Mouse (Mus musculus) liver, embryonic 12.5 days (tissue): Measurements from ENCODE around the gene Ociad1. TPM values are rescaled to one million over a fixed set of nuclear protein-coding genes. Genes with fewer than 3 reads are reported as not detected.

Experiments used
- ATAC-seq: fragments of 200-750 bp; cut with Nextera tagmentation; 2 replicates; pipeline ENCODE4 v1.8.0; 2017; ENCODE audit warnings: moderate number of reproducible peaks, mild to moderate bottlenecking, moderate library complexity
- H3K27ac ChIP-seq: fragments of 300-500 bp; sonication (generic); 2 replicates; pipeline ENCODE4 v1.5.1; 2016; ENCODE audit warnings: mild to moderate bottlenecking
- H3K27me3 ChIP-seq: fragments of 300-500 bp; sonication (generic); replicated peaks from 2 replicates; pipeline ENCODE4 v1.6.1; 2016; ENCODE audit warnings: mild to moderate bottlenecking, moderate library complexity
- H3K36me3 ChIP-seq: fragments of 300-500 bp; sonication (generic); 2 replicates; pipeline ENCODE4 v1.6.1; 2016; ENCODE audit warnings: mild to moderate bottlenecking, moderate library complexity
- H3K4me1 ChIP-seq: fragments of 300-500 bp; sonication (generic); 2 replicates; pipeline ENCODE4 v1.6.1; 2016
- H3K4me2 ChIP-seq: fragments of 300-500 bp; sonication (generic); 2 replicates; pipeline ENCODE4 v1.6.1; 2016; ENCODE audit warnings: mild to moderate bottlenecking, moderate library complexity
- H3K4me3 ChIP-seq: fragments of 300-500 bp; sonication (generic); 2 replicates; pipeline ENCODE4 v1.5.1; 2016; ENCODE audit warnings: mild to moderate bottlenecking, moderate library complexity
- H3K9ac ChIP-seq: fragments of 300-500 bp; sonication (generic); 2 replicates; pipeline ENCODE4 v1.6.1; 2016; ENCODE audit warnings: mild to moderate bottlenecking, moderate library complexity
- H3K9me3 ChIP-seq: fragments of 300-500 bp; sonication (generic); replicated peaks from 2 replicates; pipeline ENCODE4 v1.6.1; 2016; ENCODE audit warnings: mild to moderate bottlenecking, moderate library complexity
- WGBS: fragments of 180-500 bp; shearing (Covaris S2); methylation state at CpG from one replicate; pipeline ENCODE4 v1.1.7; 2016; ENCODE audit not compliant: insufficient replicate concordance; 5-methylcytosine and 5-hydroxymethylcytosine counted together
- polyA plus RNA-seq: library from polyadenylated mRNA; unstranded; fragments of >200 nt; fragmentation: Nextera tagmentation; extraction: Ambion mirVana; gene quantifications from 2 replicates; pipeline ENCODE4 v1.2.1, GENCODE M21; 2016

Gene Ociad1
- polyA plus RNA-seq, 1 experiment from 2014 or later = 159 TPM

DNA sequence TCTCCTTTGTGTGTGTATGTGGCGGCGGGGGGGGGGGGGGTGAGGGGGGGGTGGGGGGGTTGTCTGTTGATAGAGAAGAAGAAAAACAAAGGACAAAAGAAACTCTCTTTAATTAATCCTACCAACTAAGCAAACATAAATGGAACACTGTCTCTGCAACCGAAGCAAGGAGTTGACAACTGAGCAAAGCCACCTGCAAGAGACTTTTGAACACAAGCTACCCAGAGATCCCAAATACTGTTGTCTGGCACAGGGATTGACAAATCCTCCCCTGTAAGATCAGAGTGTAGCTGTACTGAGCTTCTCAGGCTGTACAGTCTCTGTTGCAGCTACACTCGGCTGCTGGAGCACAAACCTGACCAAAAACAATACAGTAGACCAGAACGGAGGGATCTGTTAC, 28.5 kb upstream of the Ociad1 start:
- Histone ChIP-seq H3K9me3 (no peaks in the 10 kb centered on the region), H3K27ac (no peak overlapping the region), H3K4me2 (no peak overlapping the region), H3K36me3 (no peaks in the 10 kb centered on the region), H3K27me3 (no peaks in the 10 kb centered on the region), H3K9ac (no peak overlapping the region), H3K4me1 (no peaks in the 10 kb centered on the region), H3K4me3 (no peak overlapping the region)
- 73% methylated on average over 3 of the region's 5 CpGs for WGBS
- no peak for ATAC-seq

DNA sequence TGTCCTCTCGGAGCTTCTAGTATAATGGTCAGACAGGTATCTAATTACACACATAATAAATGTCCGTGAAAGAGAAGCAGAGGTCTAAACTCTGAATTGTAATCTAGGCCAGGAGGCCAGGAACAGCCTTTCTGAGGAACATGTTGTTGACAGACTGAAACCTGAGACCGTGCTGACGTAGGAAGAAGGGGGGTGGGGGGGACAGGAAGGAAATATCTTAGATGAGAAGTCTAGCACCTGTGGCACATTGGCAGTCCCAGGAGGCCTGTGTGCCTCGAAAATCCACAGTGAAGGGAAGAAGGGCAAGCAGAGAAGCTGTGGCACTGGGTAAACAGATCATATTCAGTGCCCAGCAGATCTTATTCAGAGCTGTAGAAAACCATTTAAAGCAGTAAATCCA, 27.1 kb upstream of the Ociad1 start:
- Histone ChIP-seq H3K27ac (no peak overlapping the region), H3K4me2 (no peak overlapping the region), H3K9ac (no peak overlapping the region), H3K9me3 (no peaks in the 10 kb centered on the region), H3K36me3 (no peaks in the 10 kb centered on the region), H3K27me3 (no peaks in the 10 kb centered on the region), H3K4me1 (no peaks in the 10 kb centered on the region), H3K4me3 (no peak overlapping the region)
- WGBS = 59% methylated on average over 5 of the region's 5 CpGs
- ATAC-seq = no peak

DNA sequence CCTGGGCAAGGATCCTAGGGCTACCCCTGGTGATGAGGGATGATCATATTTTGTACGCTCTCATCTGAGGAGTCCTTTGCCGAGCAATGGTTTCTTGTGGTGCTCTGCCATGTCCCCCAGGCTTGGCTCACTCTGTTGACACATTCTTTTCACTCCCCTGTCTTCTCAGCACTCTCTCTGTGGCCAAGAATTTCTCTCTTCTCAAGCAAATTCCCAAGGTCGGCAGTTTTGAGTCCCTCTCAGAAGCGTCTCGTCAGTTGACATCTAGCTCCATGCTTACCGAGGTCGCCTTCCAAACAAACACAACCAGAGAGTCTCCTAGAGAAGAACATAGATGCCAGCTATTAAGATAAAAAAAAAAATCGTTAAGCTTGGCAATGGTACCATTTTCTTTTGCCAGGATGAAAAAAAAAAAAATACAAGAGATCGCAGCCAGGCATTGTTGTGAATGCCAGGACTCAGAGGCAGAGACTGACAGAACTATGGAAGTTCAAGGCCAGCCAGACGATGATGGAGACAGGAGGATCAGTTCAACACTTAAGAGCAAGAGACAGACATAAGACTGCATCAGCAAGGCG, 23.9 kb upstream of the Ociad1 start:
- WGBS = 75% methylated on average over 11 of the region's 11 CpGs
- Histone ChIP-seq H3K27me3 (0 out of 2 replicates have a peak, but pooled peaks cover 6% of the 10 kb centered on the region), H3K36me3 (no peaks in the 10 kb centered on the region), H3K9ac (no peak overlapping the region), H3K9me3 (no peaks in the 10 kb centered on the region), H3K4me3 (no peak overlapping the region), H3K4me1 (no peaks in the 10 kb centered on the region), H3K4me2 (no peak overlapping the region), H3K27ac (no peak overlapping the region)
- no peak for ATAC-seq

DNA sequence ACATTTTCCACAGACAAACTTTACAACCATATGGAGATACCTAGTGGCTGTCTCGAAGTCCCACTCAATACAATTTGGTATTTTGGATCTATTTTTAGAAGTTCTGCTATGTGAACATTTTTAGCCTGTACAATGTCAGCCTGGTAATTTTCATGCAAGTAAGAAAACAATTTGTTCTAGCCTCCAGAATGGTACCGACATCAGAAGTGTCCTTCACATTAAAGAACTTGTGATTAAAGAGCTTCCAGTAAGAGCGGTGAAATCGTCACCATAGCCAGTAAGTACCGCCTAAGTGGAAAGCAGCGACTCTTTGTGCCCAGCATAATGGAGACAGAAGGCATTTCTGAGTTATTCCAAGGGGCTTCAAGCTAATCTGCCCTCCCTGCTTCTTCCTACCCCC, 22.0 kb upstream of the Ociad1 start:
- H3K4me3 ChIP-seq = no peak overlapping the region
- WGBS = 74% methylated on average over 6 of the region's 6 CpGs
- no peak for ATAC-seq
- no peak overlapping the region for H3K27ac ChIP-seq
- H3K4me1 ChIP-seq = no peaks in the 10 kb centered on the region
- H3K27me3 ChIP-seq = peaks cover 13% of the 10 kb centered on the region
- no peaks in the 10 kb centered on the region for H3K9me3 ChIP-seq
- no peaks in the 10 kb centered on the region for H3K36me3 ChIP-seq
- no peak overlapping the region for H3K9ac ChIP-seq
- no peak overlapping the region for H3K4me2 ChIP-seq

DNA sequence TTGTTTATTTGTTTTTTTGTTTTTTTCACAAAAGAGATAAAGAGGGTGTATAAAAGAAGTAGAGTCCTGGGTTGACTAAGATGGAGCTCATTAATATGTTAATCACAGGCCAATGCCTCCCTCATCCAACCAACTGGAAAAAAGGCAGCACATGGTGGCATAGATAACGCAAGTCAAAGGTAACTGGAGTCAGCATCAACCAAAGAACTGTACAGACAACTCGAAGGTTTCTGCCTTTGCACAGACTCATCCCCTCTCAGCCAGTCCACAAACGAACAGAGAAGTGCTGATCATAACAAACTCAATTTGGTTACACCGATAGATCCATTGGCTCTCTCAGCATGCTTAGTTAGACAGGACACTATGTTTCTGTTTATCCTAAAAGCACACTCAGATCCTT, 19.4 kb upstream of the Ociad1 start:
- no peak for ATAC-seq
- H3K9me3 ChIP-seq = no peaks in the 10 kb centered on the region
- no peak overlapping the region for H3K4me3 ChIP-seq
- H3K27ac ChIP-seq = no peak overlapping the region
- H3K36me3 ChIP-seq = no peaks in the 10 kb centered on the region
- no peaks in the 10 kb centered on the region for H3K4me1 ChIP-seq
- WGBS = 65% methylated on average over 4 of the region's 4 CpGs
- no peak overlapping the region for H3K4me2 ChIP-seq
- peaks cover 16% of the 10 kb centered on the region for H3K27me3 ChIP-seq
- H3K9ac ChIP-seq = no peak overlapping the region

DNA sequence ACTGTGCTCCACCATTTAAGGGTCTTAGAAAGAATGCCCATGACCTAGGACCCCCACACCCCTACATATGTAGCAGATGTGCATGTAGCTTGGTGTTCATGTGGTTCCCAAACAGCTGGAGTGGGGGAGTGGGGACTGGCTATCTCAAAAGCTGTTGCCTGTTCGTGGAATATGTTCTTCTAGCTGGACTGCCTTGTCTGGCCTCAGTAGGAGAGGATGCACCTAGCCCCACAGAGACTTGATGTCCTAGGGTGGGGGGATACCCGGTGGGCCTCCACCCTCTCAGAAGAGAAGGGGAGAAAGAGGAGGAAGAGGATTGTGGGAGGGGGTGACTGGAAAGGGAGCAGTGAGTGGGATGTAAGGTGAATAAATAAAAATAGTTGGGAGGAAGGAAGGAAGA, 17.6 kb upstream of the Ociad1 start:
- no peak for ATAC-seq
- H3K36me3 ChIP-seq = no peaks in the 10 kb centered on the region
- no peaks in the 10 kb centered on the region for H3K9me3 ChIP-seq
- 49% methylated on average over 2 of the region's 2 CpGs for WGBS
- H3K9ac ChIP-seq = no peak overlapping the region
- H3K27me3 ChIP-seq = peaks cover 16% of the 10 kb centered on the region
- no peak overlapping the region for H3K27ac ChIP-seq
- no peak overlapping the region for H3K4me3 ChIP-seq
- H3K4me1 ChIP-seq = no peaks in the 10 kb centered on the region; the same call in 1 of the 2 replicates
- H3K4me2 ChIP-seq = no peak overlapping the region

DNA sequence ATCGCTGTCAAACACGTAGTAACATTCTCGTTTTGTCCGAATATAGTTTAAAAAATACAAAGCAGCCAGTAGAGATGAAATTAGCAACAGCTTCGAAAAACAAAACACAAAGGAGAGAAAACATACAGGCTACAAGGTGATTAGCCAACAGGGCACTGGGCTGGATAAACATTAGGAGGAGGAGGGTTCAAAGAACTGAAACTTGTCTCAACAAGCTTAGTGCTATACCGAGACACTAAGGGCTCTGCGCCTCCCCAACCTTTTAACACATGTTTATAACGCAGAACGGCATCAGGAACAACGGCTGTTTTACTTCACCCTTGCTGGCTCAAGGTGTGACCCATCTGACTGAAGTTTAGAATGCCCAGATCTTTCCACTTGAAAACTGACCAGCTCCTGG, 13.4 kb upstream of the Ociad1 start:
- ATAC-seq = no peak
- no peaks in the 10 kb centered on the region for H3K9me3 ChIP-seq
- no peak overlapping the region for H3K9ac ChIP-seq
- H3K4me3 ChIP-seq = no peak overlapping the region
- H3K27ac ChIP-seq = no peak overlapping the region
- H3K4me1 ChIP-seq = no peaks in the 10 kb centered on the region; the same call in 1 of the 2 replicates
- peaks cover 9% of the 10 kb centered on the region for H3K27me3 ChIP-seq
- no peak overlapping the region for H3K4me2 ChIP-seq
- no peaks in the 10 kb centered on the region for H3K36me3 ChIP-seq
- WGBS = 80% methylated on average over 10 of the region's 10 CpGs

DNA sequence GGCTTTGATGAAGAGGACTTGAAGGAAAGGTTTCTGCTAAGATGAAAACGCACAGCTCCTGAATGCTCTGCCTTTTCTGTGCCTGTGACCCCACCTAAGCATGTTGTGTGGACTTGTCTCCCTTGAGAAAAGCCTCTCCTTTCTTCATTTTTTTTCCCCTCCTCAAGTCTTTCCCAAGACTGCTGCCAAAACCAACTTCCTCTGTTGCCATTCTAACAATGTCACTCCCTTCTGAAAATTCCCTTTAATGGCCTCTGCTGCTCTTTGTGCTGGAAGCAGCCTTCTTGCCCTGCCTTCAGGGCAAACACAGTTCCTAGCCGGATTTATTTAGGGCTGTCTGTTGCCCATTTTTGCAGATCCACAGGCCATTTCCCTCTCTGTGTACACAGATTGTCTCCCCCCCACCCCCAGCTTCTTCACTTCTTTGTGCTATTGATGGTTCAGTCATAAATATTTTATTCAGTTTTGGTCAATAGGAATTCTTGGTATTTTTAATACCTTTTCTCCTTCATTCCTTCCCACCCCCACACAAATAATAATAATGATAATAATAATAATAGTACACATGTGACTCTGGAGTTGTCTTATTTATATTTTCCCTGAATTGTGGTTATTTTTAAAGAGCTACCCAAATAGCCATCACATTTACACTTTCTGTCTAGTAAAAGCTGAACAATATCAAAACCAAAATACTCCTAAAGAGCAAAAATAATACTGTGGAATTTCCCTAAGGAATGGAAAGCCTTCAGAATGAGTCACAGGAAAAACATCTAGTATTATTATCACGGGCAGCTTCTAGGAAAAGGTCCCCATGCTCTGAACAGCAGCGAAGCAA, 12.6 kb upstream of the Ociad1 start:
- Histone ChIP-seq H3K27me3 (peaks cover 8% of the 10 kb centered on the region), H3K9me3 (no peaks in the 10 kb centered on the region), H3K9ac (no peak overlapping the region), H3K4me1 (no peaks in the 10 kb centered on the region; the same call in 1 of the 2 replicates), H3K4me2 (no peak overlapping the region), H3K36me3 (no peaks in the 10 kb centered on the region), H3K4me3 (no peak overlapping the region), H3K27ac (no peak overlapping the region)
- 69% methylated on average over 4 of the region's 4 CpGs for WGBS
- no peak for ATAC-seq

DNA sequence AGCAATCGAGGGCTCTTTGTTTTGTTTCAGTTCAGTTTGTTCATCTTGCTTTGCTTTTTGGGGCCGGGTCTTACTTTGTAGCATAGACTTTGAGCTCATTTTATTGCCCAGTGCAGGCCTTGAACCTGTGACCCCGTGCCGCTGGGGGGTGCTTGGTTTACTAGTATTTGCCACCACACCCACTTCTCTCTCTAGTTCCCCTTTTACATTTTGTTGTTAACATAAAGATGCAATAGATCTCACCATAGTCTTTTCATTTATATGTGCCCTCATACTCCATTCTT, 12.1 kb upstream of the Ociad1 start:
- peaks cover 4% of the 10 kb centered on the region for H3K27me3 ChIP-seq
- WGBS = 63% methylated on average over 4 of the region's 4 CpGs
- no peak overlapping the region for H3K4me2 ChIP-seq
- no peaks in the 10 kb centered on the region; the same call in 1 of the 2 replicates for H3K4me1 ChIP-seq
- H3K9me3 ChIP-seq = no peaks in the 10 kb centered on the region
- no peak overlapping the region for H3K9ac ChIP-seq
- H3K27ac ChIP-seq = no peak overlapping the region
- no peaks in the 10 kb centered on the region for H3K36me3 ChIP-seq
- no peak overlapping the region for H3K4me3 ChIP-seq
- ATAC-seq = no peak

DNA sequence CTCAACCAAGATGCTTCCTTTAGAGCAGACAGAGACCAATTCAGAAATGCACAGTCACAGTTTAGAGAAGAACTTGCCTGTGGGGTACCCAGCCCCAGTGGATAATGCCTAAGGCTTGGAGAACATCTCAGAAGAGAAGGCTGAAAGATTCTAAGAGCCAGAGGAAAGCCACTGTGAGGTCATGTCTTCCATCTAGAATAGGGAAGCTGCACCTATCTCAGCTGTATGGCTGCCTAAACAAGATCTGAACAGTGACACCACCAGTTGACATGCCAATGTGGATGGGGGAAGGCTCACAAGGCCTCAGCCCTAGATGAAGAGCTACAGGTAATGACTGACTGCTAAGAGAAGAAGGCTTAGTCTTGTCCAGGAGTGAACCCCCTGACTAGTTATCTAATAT, 8.5 kb upstream of the Ociad1 start:
- no peak for ATAC-seq
- no peak overlapping the region for H3K4me2 ChIP-seq
- no peak overlapping the region for H3K4me3 ChIP-seq
- no peaks in the 10 kb centered on the region for H3K9me3 ChIP-seq
- H3K27ac ChIP-seq = no peak overlapping the region
- no peak overlapping the region for H3K9ac ChIP-seq
- H3K36me3 ChIP-seq = no peaks in the 10 kb centered on the region
- no peaks in the 10 kb centered on the region for H3K27me3 ChIP-seq
- H3K4me1 ChIP-seq = peaks cover 6% of the 10 kb centered on the region; the same call in 1 of the 2 replicates

DNA sequence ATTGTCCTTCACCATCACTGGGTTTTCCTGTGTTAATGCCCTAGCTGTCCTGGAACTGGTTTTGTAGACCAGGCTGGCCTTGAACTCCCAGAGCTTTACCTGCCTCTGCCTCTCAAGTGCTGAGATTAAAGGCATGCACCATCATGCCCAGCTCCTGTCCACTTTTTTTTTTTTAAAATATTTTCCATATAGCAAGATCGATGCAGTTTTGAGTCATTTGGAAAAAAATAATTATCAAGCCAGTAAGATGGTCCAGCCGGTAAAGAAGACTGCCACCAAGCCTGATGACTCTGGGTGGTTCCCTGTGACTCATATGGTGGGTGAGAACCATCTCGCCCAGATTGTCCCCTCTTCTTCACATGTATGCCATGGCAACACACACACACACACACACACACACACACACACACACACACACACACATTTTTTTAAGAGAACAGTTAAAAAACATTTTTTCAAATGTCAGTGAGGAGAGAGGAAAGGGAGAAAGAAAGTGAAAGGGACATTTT, 7.1 kb upstream of the Ociad1 start:
- WGBS = 79% methylated on average over 3 of the region's 3 CpGs
- H3K36me3 ChIP-seq = no peaks in the 10 kb centered on the region
- no peak for ATAC-seq
- H3K27ac ChIP-seq = no peak overlapping the region
- H3K9me3 ChIP-seq = no peaks in the 10 kb centered on the region
- peaks cover 6% of the 10 kb centered on the region; the same call in 1 of the 2 replicates for H3K4me1 ChIP-seq
- no peak overlapping the region for H3K9ac ChIP-seq
- H3K4me2 ChIP-seq = no peak overlapping the region
- H3K4me3 ChIP-seq = no peak overlapping the region
- no peaks in the 10 kb centered on the region for H3K27me3 ChIP-seq

DNA sequence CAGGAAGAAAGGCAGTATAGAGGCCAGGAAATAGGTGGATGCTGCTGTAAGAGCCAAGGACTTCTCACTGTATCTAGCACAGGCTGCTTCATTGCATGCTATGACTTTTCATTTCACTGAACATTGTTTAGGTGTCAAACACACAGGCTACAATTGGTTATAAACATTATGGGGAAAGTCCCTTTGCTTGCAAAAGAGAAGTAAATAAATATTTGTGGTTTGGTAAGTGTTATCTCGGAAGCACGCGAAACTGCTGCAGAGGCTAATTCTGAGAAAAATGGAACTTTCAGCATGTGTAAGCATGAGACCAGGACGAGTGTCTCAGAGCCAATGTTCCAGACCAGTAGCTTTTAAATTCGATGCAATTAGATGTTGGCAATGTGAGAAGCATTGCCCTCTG, 6.0 kb upstream of the Ociad1 start:
- Histone ChIP-seq H3K27ac (no peak overlapping the region), H3K9me3 (no peaks in the 10 kb centered on the region), H3K9ac (no peak overlapping the region), H3K4me2 (no peak overlapping the region), H3K4me1 (peaks cover 6% of the 10 kb centered on the region; the same call in 1 of the 2 replicates), H3K36me3 (no peaks in the 10 kb centered on the region), H3K27me3 (no peaks in the 10 kb centered on the region), H3K4me3 (no peak overlapping the region)
- 47% methylated on average over 5 of the region's 5 CpGs for WGBS
- ATAC-seq = no peak
